Mouse (Mus musculus): Measurements from ENCODE around the gene Plch2. TPM values are rescaled to one million over a fixed set of nuclear protein-coding genes. Genes with fewer than 3 reads are reported as not detected.

Plch2 gene
- total and polyA plus RNA-seq, 3 experiments, result 0.85 to 1.1 TPM; not detected in 1

- no peaks in the 10 kb centered on the region for H3K9me3 ChIP-seq (replicated peaks; ENCODE audit: insufficient read depth, low read length)
- DNase-seq (ENCODE audit: low read depth, low spot score), result no peak
- no peaks in the 10 kb centered on the region for H3K79me2 ChIP-seq (ENCODE audit: control insufficient read depth, insufficient read depth, low read length, poor library complexity)
- H3K9ac ChIP-seq (ENCODE audit: control insufficient read depth, low read depth, low read length, poor library complexity, severe bottlenecking), result no peak overlapping the region
- no peak overlapping the region for H3K4me3 ChIP-seq (ENCODE audit: control insufficient read depth in 1 of 2, insufficient read depth in 1 of 2, low read depth in 2 of 2, low read length in 2 of 2)
- H3K36me3 ChIP-seq (ENCODE audit: control insufficient read depth in 1 of 2, insufficient read depth in 2 of 2, low read length in 2 of 2), result no peaks in the 10 kb centered on the region
- no peak for TF ChIP-seq NELFE (IDR thresholded peaks at IDR 0.05; ENCODE audit: low read depth, low read length)
- no peak for TF ChIP-seq TCF12 (IDR thresholded peaks at IDR 0.05; ENCODE audit: low read depth, low read length)
- no peak for TF ChIP-seq TBP (IDR thresholded peaks at IDR 0.05; ENCODE audit: low read depth, low read length)
- no peak for TF ChIP-seq POLR2AphosphoS5 (IDR thresholded peaks at IDR 0.05; ENCODE audit: borderline replicate concordance, low read depth, low read length)
- TF ChIP-seq SMC3 (IDR thresholded peaks at IDR 0.05; ENCODE audit: low read depth, low read length), result no peak
- TF ChIP-seq USF1 (IDR thresholded peaks at IDR 0.05; ENCODE audit: low read depth, low read length), result no peak
- no peak for TF ChIP-seq MYC (IDR thresholded peaks at IDR 0.05; ENCODE audit: low read depth, low read length)
- TF ChIP-seq USF2 (IDR thresholded peaks at IDR 0.05; ENCODE audit: borderline replicate concordance in 1 of 2, insufficient read depth in 1 of 2, low read depth in 1 of 2, low read length in 2 of 2), result no peak
- TF ChIP-seq ZC3H11A (IDR thresholded peaks at IDR 0.05; ENCODE audit: low read depth, low read length), result no peak
- no peak for TF ChIP-seq CHD1 (IDR thresholded peaks at IDR 0.05; ENCODE audit: low read depth, low read length)
- no peak for TF ChIP-seq EP300 (IDR thresholded peaks at IDR 0.05; ENCODE audit: low read depth in 1 of 2, low read length in 2 of 2)
- TF ChIP-seq MAZ (IDR thresholded peaks at IDR 0.05; ENCODE audit: low read depth, low read length), result no peak
- no peaks in the 10 kb centered on the region for H3K4me1 ChIP-seq (ENCODE audit: control insufficient read depth in 1 of 2, insufficient read depth in 2 of 2, low read length in 2 of 2)
- H3K27me3 ChIP-seq (ENCODE audit: control insufficient read depth in 1 of 2, insufficient read depth in 2 of 2, low read length in 2 of 2), result no peaks in the 10 kb centered on the region
- no peak overlapping the region for H3K27ac ChIP-seq (ENCODE audit: control insufficient read depth, low read depth, low read length)
Observed at GRCm38 (mm10) chr4:155046636-155047035, 9.9 kb downstream of the Plch2 start.

GRCm38 (mm10) chr4:155043289-155043625 is 13.3 kb downstream of the Plch2 start:
- H3K79me2 ChIP-seq (ENCODE audit: control insufficient read depth, insufficient read depth, low read length, poor library complexity), result no peaks in the 10 kb centered on the region
- H3K4me3 ChIP-seq (ENCODE audit: control insufficient read depth in 1 of 2, insufficient read depth in 1 of 2, low read depth in 2 of 2, low read length in 2 of 2), result no peak overlapping the region
- H3K36me3 ChIP-seq (ENCODE audit: control insufficient read depth in 1 of 2, insufficient read depth in 2 of 2, low read length in 2 of 2), result no peaks in the 10 kb centered on the region
- H3K27ac ChIP-seq (ENCODE audit: control insufficient read depth, low read depth, low read length), result no peak overlapping the region
- no peak overlapping the region for H3K9ac ChIP-seq (ENCODE audit: control insufficient read depth, low read depth, low read length, poor library complexity, severe bottlenecking)
- TF ChIP-seq MYC (IDR thresholded peaks at IDR 0.05; ENCODE audit: low read depth, low read length), result no peak
- TF ChIP-seq CHD2 (IDR thresholded peaks at IDR 0.05; ENCODE audit: low read length), result no peak
- no peak for TF ChIP-seq SMC3 (IDR thresholded peaks at IDR 0.05; ENCODE audit: low read depth, low read length)
- TF ChIP-seq GABPA (IDR thresholded peaks at IDR 0.05; ENCODE audit: low read depth, low read length), result no peak
- TF ChIP-seq BHLHE40 (IDR thresholded peaks at IDR 0.05; ENCODE audit: borderline replicate concordance, low read depth, low read length), result no peak
- TF ChIP-seq MAX (IDR thresholded peaks at IDR 0.05; ENCODE audit: low read length), result no peak
- no peak for TF ChIP-seq UBTF (IDR thresholded peaks at IDR 0.05; ENCODE audit: borderline replicate concordance, insufficient read depth, low read depth, low read length)
- TF ChIP-seq USF1 (IDR thresholded peaks at IDR 0.05; ENCODE audit: low read depth, low read length), result no peak
- no peak for TF ChIP-seq TCF12 (IDR thresholded peaks at IDR 0.05; ENCODE audit: low read depth, low read length)
- no peak for TF ChIP-seq MAFK (IDR thresholded peaks at IDR 0.05; ENCODE audit: borderline replicate concordance, low read depth, low read length)
- TF ChIP-seq USF2 (IDR thresholded peaks at IDR 0.05; ENCODE audit: borderline replicate concordance in 1 of 2, insufficient read depth in 1 of 2, low read depth in 1 of 2, low read length in 2 of 2), result no peak
- no peak for TF ChIP-seq EP300 (IDR thresholded peaks at IDR 0.05; ENCODE audit: low read depth in 1 of 2, low read length in 2 of 2)
- TF ChIP-seq NELFE (IDR thresholded peaks at IDR 0.05; ENCODE audit: low read depth, low read length), result no peak
- H3K9me3 ChIP-seq (replicated peaks; ENCODE audit: insufficient read depth, low read length), result no peaks in the 10 kb centered on the region
- no peaks in the 10 kb centered on the region for H3K27me3 ChIP-seq (ENCODE audit: control insufficient read depth in 1 of 2, insufficient read depth in 2 of 2, low read length in 2 of 2)
- DNase-seq (ENCODE audit: low read depth, low spot score), result no peak
- H3K4me1 ChIP-seq (ENCODE audit: control insufficient read depth in 1 of 2, insufficient read depth in 2 of 2, low read length in 2 of 2), result no peaks in the 10 kb centered on the region
